Mouse (Mus musculus): ENCODE measurements at regions not wholly inside any gene's neighbourhood (a gene's known extent, or its start where the extent isn't known, plus 50 kb on each side); places are given as distances from the start of the nearest gene placed in this dataset. TPM values are rescaled to one million over a fixed set of nuclear protein-coding genes. Genes with fewer than 3 reads are reported as not detected.

- intact Hi-C loops (cut with DNase I): loop anchor here (2.0 to 10.0 kb wide), 3 partner anchors 608 to 1808 kb away; partner anchors contain the start of gene Klf6
- DNase-seq (ENCODE audit: extremely low spot score in 1 of 2, low spot score in 2 of 2): no peak
Observed at GRCm38 (mm10) chr13:6470286-6471103, 77.5 kb upstream of the Pitrm1 start.

- intact Hi-C loops (cut with DNase I): loop anchor here (2.0 to 10.0 kb wide), 3 partner anchors 609 to 1809 kb away; partner anchors contain the start of gene Klf6
- DNase-seq (ENCODE audit: extremely low spot score in 1 of 2, low spot score in 2 of 2): peak; percentile 72 to 87
Observed at GRCm38 (mm10) chr13:6471643-6472042, 76.3 kb upstream of the Pitrm1 start.

- intact Hi-C loops (cut with DNase I): loop anchor here (5.0 to 10.0 kb wide), 2 partner anchors 611 to 1699 kb away; partner anchors contain the start of gene Klf6
- peak; percentile 30 to 31 for DNase-seq (ENCODE audit: extremely low spot score in 1 of 2, low spot score in 2 of 2)
Observed at GRCm38 (mm10) chr13:6473401-6474190, 74.4 kb upstream of the Pitrm1 start.

- DNase-seq (ENCODE audit: extremely low spot score in 1 of 2, low spot score in 2 of 2): no peak
- intact Hi-C loops (cut with DNase I): loop anchor here (10.0 kb wide), 1 partner anchor 1705 kb away; no protein-coding TSS in a partner anchor
Observed at GRCm38 (mm10) chr13:6479667-6480066, 68.3 kb upstream of the Pitrm1 start.

GRCm38 (mm10) chr13:6484418-6484817 is 63.5 kb upstream of the Pitrm1 start:
- intact Hi-C loops (cut with DNase I): no loop called here

GRCm38 (mm10) chr13:6487837-6488236 is 60.1 kb upstream of the Pitrm1 start:
- DNase-seq (ENCODE audit: extremely low spot score in 1 of 2, low spot score in 2 of 2): no peak
- intact Hi-C loops (cut with DNase I): no loop called here

More at GRCm38 (mm10) chr13:6484418-6484817, 63.5 kb upstream of the Pitrm1 start:
- DNase-seq (ENCODE audit: extremely low spot score in 1 of 2, low spot score in 2 of 2): no peak

GRCm38 (mm10) chr13:6492916-6493619 is 54.9 kb upstream of the Pitrm1 start:
- intact Hi-C loops (cut with DNase I): no loop called here

More at GRCm38 (mm10) chr13:6492916-6493619, 54.9 kb upstream of the Pitrm1 start:
- DNase-seq (ENCODE audit: extremely low spot score in 1 of 2, low spot score in 2 of 2): no peak

Small RNAs in the stretch of these regions (microRNA-seq; reads per million reads assigned to microRNA genes)
- not detected for gene Gm26259
